ENCODE assay signal across 29 mouse cellular contexts in genomic region chr9:82359573-82359972, GRCm38 (mm10).
"Had no signal": no experiment of that assay in that cellular context is flagged by ENCODE, and none has a peak within 500 bp of the region (broad histone marks: within the 10 kb centered on the region; RNA-seq: fewer than 3 reads in every experiment).

No protein-coding gene starts in this region.

- H3K4me2 ChIP-seq: limb, embryonic 12.5 days; limb, embryonic 13.5 days; limb, embryonic 15.5 days; liver, embryonic 11.5 days; liver, embryonic 12.5 days; liver, embryonic 13.5 days; liver, embryonic 15.5 days; lung, embryonic 14.5 days; lung, embryonic 15.5 days; midbrain, embryonic 11.5 days; midbrain, embryonic 12.5 days; midbrain, embryonic 13.5 days; midbrain, embryonic 15.5 days had no signal

- H3K4me3 ChIP-seq: limb, embryonic 10.5 days; limb, embryonic 12.5 days; limb, embryonic 13.5 days; limb, embryonic 15.5 days; liver, embryonic 12.5 days; liver, embryonic 13.5 days; liver, embryonic 15.5 days; lung, embryonic 15.5 days; megakaryocyte, embryonic 14.5 days; midbrain, embryonic 10.5 days; midbrain, embryonic 12.5 days; midbrain, embryonic 13.5 days; midbrain, embryonic 15.5 days; myocyte had no signal

- H3K36me3 ChIP-seq: limb, embryonic 10.5 days; limb, embryonic 12.5 days; limb, embryonic 13.5 days; limb, embryonic 15.5 days; liver, embryonic 12.5 days; liver, embryonic 13.5 days; liver, embryonic 15.5 days; lung, embryonic 15.5 days; midbrain, embryonic 10.5 days; midbrain, embryonic 12.5 days; midbrain, embryonic 13.5 days; midbrain, embryonic 15.5 days had no signal

- H3K9ac ChIP-seq: limb, embryonic 12.5 days; limb, embryonic 13.5 days; limb, embryonic 15.5 days; liver, embryonic 12.5 days; liver, embryonic 13.5 days; liver, embryonic 14.5 days; liver, embryonic 15.5 days; liver, postnatal 0 days; lung, embryonic 14.5 days; lung, embryonic 15.5 days; midbrain, embryonic 12.5 days; midbrain, embryonic 13.5 days; midbrain, embryonic 15.5 days had no signal

- H3K27ac ChIP-seq: limb, embryonic 10.5 days; limb, embryonic 12.5 days; limb, embryonic 13.5 days; limb, embryonic 15.5 days; liver, embryonic 12.5 days; liver, embryonic 13.5 days; liver, embryonic 14.5 days; liver, embryonic 15.5 days; lung, embryonic 15.5 days; macrophage; midbrain, embryonic 10.5 days; midbrain, embryonic 12.5 days; midbrain, embryonic 13.5 days; midbrain, embryonic 15.5 days had no signal

- H3K4me1 ChIP-seq: limb, embryonic 10.5 days; limb, embryonic 12.5 days; limb, embryonic 13.5 days; limb, embryonic 15.5 days; liver, embryonic 12.5 days; liver, embryonic 13.5 days; liver, embryonic 15.5 days; lung, embryonic 15.5 days; megakaryocyte, embryonic 14.5 days; midbrain, embryonic 10.5 days; midbrain, embryonic 12.5 days; midbrain, embryonic 13.5 days; midbrain, embryonic 15.5 days had no signal

- DNase-seq: left cerebral cortex, postnatal 4 days; liver; liver, embryonic 13.5 days; liver, postnatal 0 days; lung, adult 18-20 months; lung, adult 2 months; lung, embryonic 14.5 days; lung, postnatal 10 days; lung, postnatal 14 days; lung, postnatal 36 days; lung, postnatal 4 days; midbrain, embryonic 14.5 days had no signal

- H3K27me3 ChIP-seq: limb, embryonic 12.5 days; limb, embryonic 13.5 days; limb, embryonic 15.5 days; liver, embryonic 12.5 days; liver, embryonic 13.5 days; liver, embryonic 15.5 days; lung, embryonic 15.5 days; megakaryocyte, embryonic 14.5 days; midbrain, embryonic 12.5 days; midbrain, embryonic 13.5 days; midbrain, embryonic 15.5 days had no signal

- H3K9me3 ChIP-seq: limb, embryonic 10.5 days; limb, embryonic 12.5 days; limb, embryonic 13.5 days; limb, embryonic 15.5 days; liver, embryonic 12.5 days; liver, embryonic 13.5 days; liver, embryonic 15.5 days; lung, embryonic 15.5 days; megakaryocyte, embryonic 14.5 days; midbrain, embryonic 10.5 days; midbrain, embryonic 12.5 days; midbrain, embryonic 13.5 days; midbrain, embryonic 15.5 days had no signal
